Mouse (Mus musculus) c-Kit-positive CD71-positive TER-119-negative erythroid progenitor cells, embryonic 14.5 days (primary cell): ENCODE measurements around the gene Gna13.
"Not testable (repeated sequence)": the region's sequence is repeated elsewhere in the genome, so short reads cannot be mapped to it uniquely, and the experiment has no call there.

ENCODE experiments used
- DNase-seq: peaks from one replicate; pipeline ENCODE4 v3.0.0-alpha.2; 2013; ENCODE audit warnings: low read depth

Gene Gna13

GRCm38 (mm10) chr11:109362463-109363190, at the start of gene Gna13:
Gene Gna13 (plus strand): TSS chr11:109362831.
- peak; percentile 73 for DNase-seq

GRCm38 (mm10) chr11:109316921-109317320, 45.7 kb upstream of the Gna13 start:
- DNase-seq, result no peak

GRCm38 (mm10) chr11:109319471-109319870, 43.2 kb upstream of the Gna13 start:
- DNase-seq, result no peak

GRCm38 (mm10) chr11:109319946-109320345, 42.7 kb upstream of the Gna13 start:
- no peak for DNase-seq

- no peak for DNase-seq
Measured at GRCm38 (mm10) chr11:109320361-109320933, 42.2 kb upstream of the Gna13 start.

- no peak for DNase-seq
Measured at GRCm38 (mm10) chr11:109326270-109326669, 36.4 kb upstream of the Gna13 start.

GRCm38 (mm10) chr11:109327381-109327780, 35.2 kb upstream of the Gna13 start:
- DNase-seq, result no peak

GRCm38 (mm10) chr11:109327952-109328351, 34.7 kb upstream of the Gna13 start:
- DNase-seq, result no peak

- no peak for DNase-seq
Measured at GRCm38 (mm10) chr11:109329331-109329730, 33.3 kb upstream of the Gna13 start.

- no peak for DNase-seq
Measured at GRCm38 (mm10) chr11:109330706-109331393, 31.8 kb upstream of the Gna13 start.

- peak; percentile 94 for DNase-seq
Measured at GRCm38 (mm10) chr11:109331424-109331824, 31.2 kb upstream of the Gna13 start.

- DNase-seq, result no peak
Measured at GRCm38 (mm10) chr11:109332722-109333121, 29.9 kb upstream of the Gna13 start.

- DNase-seq, result no peak
Measured at GRCm38 (mm10) chr11:109334773-109335172, 27.9 kb upstream of the Gna13 start.

- no peak for DNase-seq
Measured at GRCm38 (mm10) chr11:109335890-109336289, 26.7 kb upstream of the Gna13 start.

- no peak for DNase-seq
Measured at GRCm38 (mm10) chr11:109339155-109339938, 23.3 kb upstream of the Gna13 start.

GRCm38 (mm10) chr11:109340541-109340940, 22.1 kb upstream of the Gna13 start:
- DNase-seq, result no peak

- not testable (repeated sequence) for DNase-seq
Measured at GRCm38 (mm10) chr11:109342666-109343065, 20.0 kb upstream of the Gna13 start.

- no peak for DNase-seq
Measured at GRCm38 (mm10) chr11:109343558-109343957, 19.1 kb upstream of the Gna13 start.

- DNase-seq, result no peak
Measured at GRCm38 (mm10) chr11:109343991-109344599, 18.5 kb upstream of the Gna13 start.

GRCm38 (mm10) chr11:109347242-109347959, 15.2 kb upstream of the Gna13 start:
- DNase-seq, result no peak

- no peak for DNase-seq
Measured at GRCm38 (mm10) chr11:109348408-109348807, 14.2 kb upstream of the Gna13 start.
